Mouse (Mus musculus): ENCODE results near the gene Cacng2.

- TF ChIP-seq CTCF (IDR thresholded peaks at IDR 0.05) = no peak
- no peak for TF ChIP-seq EP300 (IDR thresholded peaks at IDR 0.05)
These were observed 89.9 kb downstream of the Cacng2 start for GRCm38 (mm10) chr15:78029938-78030337.
